ENCODE assay signal across 19 mouse cellular contexts in genomic region chr7:127144412-127144811, GRCm38 (mm10). TPM values are rescaled to one million over a fixed set of nuclear protein-coding genes. Genes with fewer than 3 reads are reported as not detected.
DNase-seq lines count a peak whose midpoint lies in the region; ATAC-seq lines count a peak whose summit lies in the region.
"Had no signal": no experiment of that assay in that cellular context is flagged by ENCODE, and none has a peak within 500 bp of the region (broad histone marks: within the 10 kb centered on the region; RNA-seq: fewer than 3 reads in every experiment).

No protein-coding gene starts in this region.

- intact Hi-C loops in heart, postnatal 25 days (cut with DNase I): no loop called here

- peak overlapping the region; percentile 5 for H3K4me3 ChIP-seq in erythroblast, embryonic 14.5 days (replicated peaks)
- H3K4me3 ChIP-seq: embryonic facial prominence, embryonic 10.5 days; gastrocnemius, adult 2 months; heart, embryonic 10.5 days; intestine, embryonic 15.5 days; left cerebral cortex, adult 2 months had no signal

- ATAC-seq in erythroblast, adult 5-6 weeks (replicated peaks; ENCODE audit: low FRiP score, poor library complexity, severe bottlenecking): no peak
- ATAC-seq in common myeloid progenitor, adult 5-6 weeks (replicated peaks; ENCODE audit: low read depth, poor library complexity, severe bottlenecking): peak; percentile 40
- peak; percentile 28; the same call in 1 of the 2 replicates for ATAC-seq in megakaryocyte, adult 5-6 weeks (ENCODE audit: poor library complexity, severe bottlenecking)
- ATAC-seq: intestine, embryonic 15.5 days had no signal

- no peaks in the 10 kb centered on the region for H3K36me3 ChIP-seq in erythroblast, embryonic 14.5 days (ENCODE audit: control insufficient read depth)
- H3K36me3 ChIP-seq: embryonic facial prominence, embryonic 10.5 days; heart, embryonic 10.5 days; intestine, embryonic 15.5 days had no signal

- H3K4me1 ChIP-seq in erythroblast, embryonic 14.5 days (ENCODE audit: control insufficient read depth): peaks cover 69% of the 10 kb centered on the region
- H3K4me1 ChIP-seq: intestine, embryonic 15.5 days had no signal

- H3K9me3 ChIP-seq in erythroblast, embryonic 14.5 days (ENCODE audit: control insufficient read depth, low read length): no peaks in the 10 kb centered on the region
- H3K9me3 ChIP-seq: embryonic facial prominence, embryonic 10.5 days; heart, embryonic 10.5 days; intestine, embryonic 15.5 days had no signal

- no peaks in the 10 kb centered on the region for H3K27me3 ChIP-seq in erythroblast, embryonic 14.5 days (ENCODE audit: control insufficient read depth)
- H3K27me3 ChIP-seq: intestine, embryonic 15.5 days had no signal

- peak; percentile 46 for DNase-seq in thymus, postnatal 25 days
- no peak for DNase-seq in layer of hippocampus, adult 11-12 months (ENCODE audit: low spot score)
- DNase-seq in heart, postnatal 25 days (ENCODE audit: low spot score): no peak
- DNase-seq in neural tube, embryonic 10.5 days (ENCODE audit: extremely low spot score, low spot score): no peak
- DNase-seq: cerebellum, adult 8-10 months; gastrocnemius, adult 2 months; kidney, postnatal 14 days; spleen, adult 18-20 months had no signal

RNA-seq across cellular contexts. Expression of gene Spn, which starts 6.8 kb away (rescaled TPM):
- 0.52 and 0.83 TPM in 2 replicates for polyA plus RNA-seq in erythroblast, embryonic 14.5 days (2012)
- total RNA-seq in erythroblast, adult 5-6 weeks (2015; ENCODE audit: low replicate concordance): 15.8 and 24.9 TPM in 2 replicates
- 58.3 and 60.0 TPM in 2 replicates for total RNA-seq in erythroblast, adult 5-6 weeks (2017; ENCODE audit: low replicate concordance)
- 278 and 335 TPM in 2 replicates for total RNA-seq in common myeloid progenitor, adult 5-6 weeks (2017)
- total RNA-seq in megakaryocyte, adult 5-6 weeks (2015): 74.6 and 82.8 TPM in 2 replicates
- total RNA-seq in megakaryocyte, adult 5-6 weeks (2017): 241 and 246 TPM in 2 replicates
- under 1 TPM; 0.36 to 0.56 TPM for total RNA-seq in heart, postnatal 25 days (2021)

RNA-seq across cellular contexts. Expression of gene Qprt, which starts 22.4 kb away (rescaled TPM):
- polyA plus RNA-seq in erythroblast, embryonic 14.5 days (2012): 0.12 and 0.17 TPM in 2 replicates
- total RNA-seq in erythroblast, adult 5-6 weeks (2015; ENCODE audit: low replicate concordance): 1.7 TPM in 1 of 2 replicates, not detected in the other
- 0.34 TPM in 1 of 2 replicates, not detected in the other for total RNA-seq in erythroblast, adult 5-6 weeks (2017; ENCODE audit: low replicate concordance)
- total RNA-seq in common myeloid progenitor, adult 5-6 weeks (2017): 0.10 and 1.8 TPM in 2 replicates
- 2.0 and 3.3 TPM in 2 replicates for total RNA-seq in megakaryocyte, adult 5-6 weeks (2015)
- 1.1 and 2.8 TPM in 2 replicates for total RNA-seq in megakaryocyte, adult 5-6 weeks (2017)
- total RNA-seq in heart, postnatal 25 days (2021): not detected
- polyA plus RNA-seq: macrophage had no signal

RNA-seq across cellular contexts. Expression of gene Cd2bp2, which starts 51.4 kb away (rescaled TPM):
- polyA plus RNA-seq in erythroblast, embryonic 14.5 days (2012): 6.9 and 9.2 TPM in 2 replicates
- 8.4 and 36.9 TPM in 2 replicates for total RNA-seq in erythroblast, adult 5-6 weeks (2015; ENCODE audit: low replicate concordance)
- total RNA-seq in erythroblast, adult 5-6 weeks (2017; ENCODE audit: low replicate concordance): 17.9 and 22.9 TPM in 2 replicates
- total RNA-seq in common myeloid progenitor, adult 5-6 weeks (2017): 54.9 and 73.1 TPM in 2 replicates
- 16.1 and 19.0 TPM in 2 replicates for total RNA-seq in megakaryocyte, adult 5-6 weeks (2015)
- 51.8 and 57.5 TPM in 2 replicates for total RNA-seq in megakaryocyte, adult 5-6 weeks (2017)
- 10 to 100 TPM; 35.6 to 38.1 TPM for total RNA-seq in heart, postnatal 25 days (2021)

RNA-seq across cellular contexts. Expression of gene AI467606, which starts 53.3 kb away (rescaled TPM):
- polyA plus RNA-seq in erythroblast, embryonic 14.5 days (2012): 1.2 and 1.4 TPM in 2 replicates
- 19.8 and 26.8 TPM in 2 replicates for total RNA-seq in erythroblast, adult 5-6 weeks (2015; ENCODE audit: low replicate concordance)
- 17.1 and 19.9 TPM in 2 replicates for total RNA-seq in erythroblast, adult 5-6 weeks (2017; ENCODE audit: low replicate concordance)
- total RNA-seq in common myeloid progenitor, adult 5-6 weeks (2017): 17.2 and 24.1 TPM in 2 replicates
- total RNA-seq in megakaryocyte, adult 5-6 weeks (2015): 65.9 and 71.1 TPM in 2 replicates
- total RNA-seq in megakaryocyte, adult 5-6 weeks (2017): 46.6 and 49.2 TPM in 2 replicates
- 1 to 10 TPM; 1.4 to 1.7 TPM for total RNA-seq in heart, postnatal 25 days (2021)

RNA-seq across cellular contexts. Expression of gene Zg16, which starts 57.3 kb away (rescaled TPM):
- not detected in 2 replicates for polyA plus RNA-seq in erythroblast, embryonic 14.5 days (2012)
- total RNA-seq in erythroblast, adult 5-6 weeks (2015; ENCODE audit: low replicate concordance): not detected in 2 replicates
- 3.2 and 5.0 TPM in 2 replicates for total RNA-seq in erythroblast, adult 5-6 weeks (2017; ENCODE audit: low replicate concordance)
- total RNA-seq in common myeloid progenitor, adult 5-6 weeks (2017): 22.6 and 31.2 TPM in 2 replicates
- 0.96 TPM in 1 of 2 replicates, not detected in the other for total RNA-seq in megakaryocyte, adult 5-6 weeks (2015)
- not detected in 2 replicates for total RNA-seq in megakaryocyte, adult 5-6 weeks (2017)
- total RNA-seq in heart, postnatal 25 days (2021): not detected
- total RNA-seq: gastrocnemius, adult 2 months; left cerebral cortex, adult 2 months had no signal
- polyA plus RNA-seq: embryonic facial prominence, embryonic 10.5 days; forebrain, embryonic 11.5 days; heart, embryonic 10.5 days; limb, embryonic 14.5 days; macrophage had no signal

Comparison
In these comparisons a context has a peak if more than half of its experiments do, and no peak if none do; other contexts are left out.
1. RNA of gene Spn, which starts 6.8 kb away (total RNA-seq): 278 to 335 TPM in common myeloid progenitor, adult 5-6 weeks, 74.6 to 246 TPM in megakaryocyte, adult 5-6 weeks and 15.8 to 60.0 TPM in erythroblast, adult 5-6 weeks; 0.36 to 0.56 TPM in heart, postnatal 25 days; every median in the first group is over 10 times any median in the second.